Mouse (Mus musculus) right cerebral cortex, postnatal 4 days (tissue): Measurements from ENCODE around the gene Glb1l.
"Not testable (repeated sequence)": the region's sequence is repeated elsewhere in the genome, so short reads cannot be mapped to it uniquely, and the experiment has no call there.

Source experiments
- DNase-seq: peaks from one replicate; pipeline ENCODE4 v3.0.0-alpha.2; 2022

The Glb1l gene

DNA sequence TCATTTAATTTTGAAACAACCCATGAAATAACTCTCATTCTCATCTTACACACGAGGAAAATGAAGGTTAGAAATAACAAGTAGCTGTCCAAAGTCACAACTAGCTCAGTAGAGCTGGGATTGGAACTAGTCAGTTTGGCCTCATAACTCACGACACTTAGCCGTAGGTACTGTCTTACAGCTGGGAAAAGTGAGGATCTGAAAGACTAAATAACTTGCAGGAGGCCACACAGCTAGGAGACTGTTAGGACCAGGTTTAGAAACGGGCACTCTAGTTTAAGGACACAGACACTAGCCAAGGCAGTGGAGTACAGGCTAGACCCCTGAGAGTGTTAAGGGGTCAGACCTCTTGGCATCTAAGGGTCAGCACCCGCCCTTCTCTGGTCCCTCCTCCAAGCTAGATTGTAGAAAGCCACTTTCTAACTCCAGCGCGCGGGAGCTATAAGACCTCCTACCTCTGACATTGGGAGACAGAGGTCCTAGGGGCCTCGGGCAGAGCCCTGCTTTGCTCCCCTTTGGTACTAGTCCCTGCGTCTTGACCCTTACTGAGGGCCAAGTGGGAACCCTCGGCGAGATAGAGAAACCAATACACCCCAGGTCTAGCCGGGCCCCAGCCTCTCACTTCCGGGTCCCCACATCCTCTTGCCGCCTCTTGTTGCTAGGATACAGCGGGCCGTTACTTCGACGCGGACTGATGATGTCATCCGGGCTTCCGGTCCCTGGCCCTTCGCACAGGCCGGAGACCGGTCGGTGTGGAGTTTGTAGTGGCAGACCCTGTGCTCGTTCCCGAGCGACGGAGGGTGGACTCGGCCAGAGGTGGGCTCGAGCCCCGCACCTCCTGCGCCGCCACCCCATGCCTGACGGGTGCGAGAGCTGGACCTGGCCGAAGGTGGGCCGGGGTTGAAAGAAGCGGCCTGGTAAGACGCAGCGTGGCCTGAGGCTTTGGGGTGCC is at the start of gene Glb1l, which contains the start of gene Stk16:
Gene Glb1l (minus strand): TSS at position 678 of the 952 bp plus-strand sequence.
Gene Stk16 (plus strand): TSS at position 703 of the 952 bp plus-strand sequence.
- peak; percentile 97 for DNase-seq

DNA sequence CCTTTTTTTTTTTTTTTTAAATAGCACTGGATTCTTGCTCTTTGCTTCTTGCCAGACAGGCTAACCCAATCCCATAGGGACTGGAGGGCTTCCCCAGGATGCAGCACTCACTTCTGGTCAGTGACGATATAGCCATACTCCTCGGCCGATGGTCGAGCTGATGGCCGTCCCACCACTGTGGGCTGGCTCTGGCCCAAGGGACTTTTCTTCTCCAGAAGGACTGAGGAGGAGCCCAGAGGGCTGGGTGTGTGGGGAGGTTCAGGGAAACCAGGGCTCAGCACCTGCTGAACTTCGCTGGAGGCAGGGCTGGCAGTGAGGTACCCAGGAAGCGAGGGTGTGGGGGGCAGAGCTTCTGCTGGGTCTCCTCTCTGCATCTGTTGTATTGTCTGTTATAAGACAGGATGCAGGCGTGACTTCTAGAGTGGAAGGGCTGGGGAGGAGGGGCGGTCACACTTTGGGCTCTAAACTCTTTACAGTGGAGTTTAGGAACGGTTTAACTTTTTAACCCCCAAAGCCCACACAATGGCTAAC is 45.0 kb upstream of the Glb1l start:
- DNase-seq = no peak

DNA sequence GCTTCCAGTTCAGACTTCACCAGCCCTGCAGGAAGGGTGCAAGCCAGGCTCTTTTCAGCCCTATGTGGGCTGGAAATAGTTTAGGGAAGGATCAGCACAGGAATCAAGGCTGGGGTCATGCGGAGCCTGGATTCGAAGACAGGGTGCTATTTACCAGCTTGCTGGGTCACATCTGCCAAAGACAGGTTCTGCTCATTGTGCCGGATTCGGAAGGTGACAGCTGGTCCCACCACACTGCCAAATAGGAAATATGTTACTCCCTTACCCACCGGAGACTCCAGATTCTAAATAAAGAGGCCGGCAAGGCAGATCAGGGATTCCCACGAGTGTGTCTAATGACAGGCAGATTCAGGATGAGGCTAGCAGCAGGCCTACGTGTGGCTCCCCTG is 44.0 kb upstream of the Glb1l start:
- DNase-seq = no peak

DNA sequence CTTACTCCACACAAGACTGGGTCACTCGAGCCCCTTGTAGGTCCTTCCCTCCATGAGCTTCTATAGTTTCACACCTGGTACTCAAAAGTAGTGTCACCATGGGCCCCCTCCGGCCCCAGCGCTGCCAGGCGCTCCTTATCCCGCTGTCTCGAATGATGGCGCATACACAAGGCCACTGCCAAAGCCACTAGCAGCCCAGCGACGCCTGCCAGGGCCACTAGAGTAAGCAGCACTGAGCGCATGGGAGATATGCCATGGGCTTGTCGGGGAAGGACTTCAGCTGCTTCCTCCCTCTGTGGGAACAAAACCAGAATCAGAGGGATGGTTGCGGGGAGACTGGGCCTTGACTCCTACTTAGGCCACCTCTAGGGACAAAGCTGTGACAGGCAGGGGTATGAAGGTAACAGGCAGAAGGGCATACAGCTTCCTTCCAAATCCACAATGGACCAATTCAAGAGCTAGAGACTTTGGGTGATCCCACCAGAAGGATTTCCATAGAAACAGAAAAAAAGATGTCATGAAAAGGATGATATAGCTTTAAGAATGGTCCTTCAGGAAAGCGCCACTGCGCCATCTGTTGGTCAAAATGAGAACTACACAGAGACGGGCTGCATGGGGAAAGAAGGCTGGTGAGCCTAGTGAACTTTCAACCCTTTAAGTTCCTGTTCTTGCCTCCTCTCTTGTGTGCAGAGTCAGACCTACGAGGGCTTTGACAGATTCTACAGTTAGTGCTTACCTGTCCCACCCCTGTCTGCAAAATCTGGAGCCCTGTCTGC is 43.4 kb upstream of the Glb1l start:
- DNase-seq = peak; percentile 94

DNA sequence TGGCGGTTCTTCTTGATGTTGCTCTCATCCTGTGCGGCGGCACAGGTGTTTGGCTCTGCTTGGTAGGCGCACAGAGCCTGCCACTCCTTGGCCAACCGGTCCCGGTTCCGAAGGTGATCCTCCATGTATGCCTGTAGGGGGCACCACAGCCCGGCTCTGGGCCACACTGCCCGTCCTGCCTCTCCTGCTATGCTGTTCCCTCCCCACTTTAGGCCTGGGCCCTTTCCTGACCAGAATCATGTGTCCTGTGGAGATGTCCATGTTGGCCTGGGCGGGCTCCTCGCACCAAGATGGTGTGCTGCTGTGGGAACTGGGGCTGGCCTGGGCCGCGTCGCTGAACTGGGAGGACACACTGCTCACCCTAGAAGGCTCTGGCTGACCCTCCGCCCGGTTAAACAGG is 42.4 kb upstream of the Glb1l start:
- no peak for DNase-seq

DNA sequence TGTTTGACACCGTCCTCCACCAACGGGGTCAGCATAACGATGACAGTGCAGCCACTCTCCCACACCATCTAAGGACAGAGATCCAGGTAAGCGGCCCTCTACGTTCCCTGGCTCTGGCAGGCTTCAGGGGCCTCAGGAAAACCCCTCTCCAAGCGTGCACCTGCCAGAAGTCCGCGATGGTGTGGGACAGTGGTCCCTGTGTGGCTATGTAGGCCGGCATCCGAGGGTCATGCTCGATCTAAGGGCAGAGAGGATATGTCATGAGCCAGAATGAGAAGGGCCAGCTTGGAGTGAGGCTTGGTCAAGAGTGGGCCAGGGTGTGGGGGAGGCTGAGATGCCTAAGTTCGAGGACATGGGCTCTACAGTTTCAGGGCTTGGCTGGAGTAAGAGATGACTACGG is 41.7 kb upstream of the Glb1l start:
- no peak for DNase-seq

DNA sequence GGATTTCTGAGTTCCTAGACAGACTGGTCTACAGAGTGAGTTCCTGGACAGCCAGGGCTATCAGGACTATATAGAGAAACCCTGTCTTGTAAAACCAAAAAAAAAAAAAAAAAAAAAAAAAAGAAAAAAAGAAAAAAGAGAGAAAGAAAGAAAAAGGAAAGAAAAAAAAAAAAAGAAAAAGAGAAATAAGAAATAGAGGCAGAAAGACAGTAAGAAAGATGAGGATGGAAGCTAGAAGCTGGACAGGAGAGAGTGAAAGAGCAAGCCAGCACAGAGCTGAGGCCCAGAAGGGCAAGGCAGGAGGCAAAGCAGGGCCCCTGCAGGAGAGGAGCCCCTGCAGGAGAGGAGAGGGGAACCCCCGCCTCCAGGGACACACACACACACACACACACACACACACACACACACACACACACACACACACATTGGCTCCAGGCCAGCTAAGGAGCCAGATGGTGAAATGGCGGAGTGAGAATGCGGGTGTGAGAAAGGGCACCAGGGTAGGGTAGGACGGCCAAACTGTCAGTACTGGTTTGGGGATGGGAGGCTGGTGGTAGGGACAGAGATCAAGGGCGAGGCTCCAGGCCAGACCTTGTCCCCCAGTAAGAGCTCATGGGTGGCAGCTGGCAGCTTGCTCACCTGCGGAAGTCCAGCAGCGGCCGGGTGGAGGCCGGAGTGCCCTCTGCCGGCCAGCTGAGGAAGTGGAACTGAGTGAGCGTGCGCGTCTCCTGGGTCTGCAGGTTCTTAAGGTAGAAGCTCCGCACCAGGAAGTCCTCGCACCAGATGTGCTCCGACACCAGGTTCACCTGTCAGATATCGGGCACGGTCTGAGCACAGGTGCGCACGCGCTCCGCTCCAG is 40.7 kb upstream of the Glb1l start:
- DNase-seq = peak; percentile 55

DNA sequence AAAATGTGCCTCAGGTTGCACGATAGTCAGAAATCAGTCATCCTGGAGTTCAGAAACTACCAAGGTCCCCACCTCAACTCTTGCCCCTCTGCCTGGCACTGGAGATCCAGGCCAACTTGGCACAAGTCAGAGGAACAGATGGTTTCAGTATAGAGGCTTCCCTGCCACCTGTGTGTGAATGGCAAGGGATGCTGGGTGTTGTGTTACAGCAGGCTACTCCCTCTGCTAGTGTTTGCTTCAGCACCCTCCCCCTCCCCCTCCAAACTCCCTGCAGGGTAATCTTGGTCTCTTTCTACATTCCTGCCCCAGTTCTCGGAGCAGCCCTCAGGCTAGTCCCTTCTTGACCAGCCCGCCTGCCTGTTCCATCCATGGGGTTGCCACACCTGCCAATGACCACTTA is 39.9 kb upstream of the Glb1l start:
- DNase-seq = no peak

DNA sequence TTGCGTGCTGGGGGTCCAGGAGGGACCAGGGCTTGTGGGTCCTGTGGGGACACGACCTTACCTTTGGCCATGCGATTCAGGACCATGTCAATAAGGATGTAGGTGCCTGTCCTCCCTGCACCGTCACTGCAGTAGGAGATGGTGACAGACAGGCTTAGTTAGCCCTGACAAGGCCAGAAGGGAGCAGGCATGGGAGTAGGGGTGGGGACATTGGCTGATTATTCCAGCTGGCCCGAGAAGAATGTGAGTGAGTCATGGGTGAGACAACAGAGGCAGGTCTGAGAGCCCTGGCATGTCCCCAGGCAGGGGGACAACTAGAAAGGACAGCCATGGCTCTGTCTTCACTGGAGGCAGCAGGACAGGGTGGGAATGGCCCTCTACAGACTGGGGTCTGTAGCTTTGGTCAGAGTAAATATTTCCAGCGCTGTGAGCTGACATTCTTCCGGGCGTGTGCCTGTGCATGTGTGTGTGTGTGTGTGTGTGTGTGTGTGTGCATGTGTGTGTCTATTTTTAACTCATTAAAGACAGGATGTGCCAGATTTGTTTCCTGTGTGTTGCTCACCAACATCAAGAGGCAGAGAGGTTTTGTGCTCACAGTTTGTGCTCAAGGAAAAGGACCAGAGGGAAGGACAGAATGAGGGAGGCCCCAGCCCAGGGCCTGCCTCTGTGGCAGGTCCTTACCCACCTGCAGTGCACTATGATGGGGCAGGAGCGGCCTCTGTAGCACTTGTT is 37.6 kb upstream of the Glb1l start:
- no peak for DNase-seq

DNA sequence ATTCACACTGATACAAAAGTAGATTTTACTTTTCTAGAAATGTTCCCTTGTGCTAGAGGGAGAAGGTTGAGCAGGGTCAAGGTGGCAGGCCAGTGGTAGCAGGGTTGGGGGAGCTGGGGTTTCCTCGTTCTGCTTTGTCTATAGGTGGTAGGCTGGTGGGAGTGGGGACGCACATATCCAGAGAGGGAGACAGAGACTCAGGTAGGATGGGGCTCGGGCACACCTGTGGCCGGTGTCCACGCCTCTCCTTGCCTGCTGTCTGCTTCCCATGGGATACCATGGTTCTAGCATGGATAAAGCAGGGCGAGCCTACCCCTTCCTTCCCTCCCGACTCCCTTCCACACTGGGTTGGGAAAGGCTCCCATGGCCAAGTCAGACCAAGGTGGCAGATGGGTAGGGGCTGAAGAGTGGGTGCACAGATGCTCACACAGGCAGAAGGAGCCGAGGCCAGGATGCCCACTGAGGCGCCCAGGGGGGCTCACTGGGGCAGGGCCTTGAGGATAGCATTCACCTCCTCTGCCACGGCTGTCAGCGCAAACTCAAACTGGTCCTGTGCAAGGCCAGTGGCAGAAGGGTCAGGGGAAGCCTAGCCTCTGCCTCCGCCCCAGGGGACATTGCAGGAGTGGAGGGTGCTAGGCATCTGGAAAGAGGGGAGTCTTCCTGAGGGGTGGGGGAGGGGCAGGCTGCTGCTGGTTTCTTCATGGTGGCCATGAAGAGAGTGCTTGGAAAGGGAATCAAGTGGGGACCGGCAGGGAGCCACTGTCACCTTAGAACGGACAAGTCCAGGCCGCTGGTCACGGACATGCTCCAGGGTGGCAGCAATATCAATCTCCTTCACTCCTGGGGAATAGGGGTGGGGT is 36.7 kb upstream of the Glb1l start:
- no peak for DNase-seq

DNA sequence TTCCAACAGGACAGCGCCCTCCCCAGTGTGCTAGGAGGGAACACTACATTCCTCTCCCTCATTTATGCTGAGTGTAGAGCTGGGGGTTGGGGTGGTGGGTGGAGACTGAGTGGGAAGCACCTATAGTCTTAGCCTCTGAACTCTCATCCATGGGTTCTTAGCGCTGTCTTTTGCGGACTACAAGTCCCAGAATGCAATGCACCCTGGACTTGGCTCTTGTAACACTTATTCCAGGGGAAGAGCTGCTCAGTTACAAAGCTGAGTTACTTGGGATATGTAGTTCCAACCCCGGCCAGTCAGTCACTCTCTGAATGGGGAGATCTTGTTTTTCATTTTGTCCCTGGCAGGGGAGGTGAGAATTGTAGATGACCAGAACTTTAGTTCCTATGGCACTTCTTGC is 34.2 kb upstream of the Glb1l start:
- no peak for DNase-seq

DNA sequence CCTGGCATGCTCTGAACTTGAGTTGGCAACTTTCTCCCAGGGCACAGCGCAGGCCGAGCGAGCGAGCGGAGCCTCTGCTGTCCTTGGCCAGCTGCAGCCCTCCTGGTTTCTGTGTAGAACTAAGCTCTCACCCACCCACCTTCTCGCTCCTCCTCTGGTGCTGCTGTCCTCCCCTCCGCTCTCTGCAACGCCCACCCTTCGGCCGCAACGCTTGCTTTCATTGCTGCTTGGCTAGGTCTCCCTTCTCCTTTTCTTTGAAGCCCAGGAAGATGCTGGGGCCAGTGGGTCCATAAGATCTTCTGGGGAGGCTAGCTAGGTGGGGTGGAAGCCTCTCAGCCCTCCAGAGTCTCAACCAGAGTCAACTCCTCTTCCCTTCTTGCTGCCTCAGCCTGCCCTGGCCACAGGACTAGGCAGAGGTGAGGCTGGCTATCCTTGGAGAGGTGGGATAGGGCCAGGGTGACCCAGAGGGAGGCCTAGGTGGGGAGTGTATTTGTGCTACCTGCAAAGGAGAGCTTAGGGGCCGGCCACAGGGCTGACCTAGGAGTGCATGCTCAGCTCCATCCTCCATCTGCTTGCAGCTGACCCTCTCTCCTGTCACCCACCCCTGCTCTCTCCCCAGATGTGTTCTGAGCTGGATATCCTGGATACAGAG is 33.7 kb upstream of the Glb1l start:
- DNase-seq = no peak

DNA sequence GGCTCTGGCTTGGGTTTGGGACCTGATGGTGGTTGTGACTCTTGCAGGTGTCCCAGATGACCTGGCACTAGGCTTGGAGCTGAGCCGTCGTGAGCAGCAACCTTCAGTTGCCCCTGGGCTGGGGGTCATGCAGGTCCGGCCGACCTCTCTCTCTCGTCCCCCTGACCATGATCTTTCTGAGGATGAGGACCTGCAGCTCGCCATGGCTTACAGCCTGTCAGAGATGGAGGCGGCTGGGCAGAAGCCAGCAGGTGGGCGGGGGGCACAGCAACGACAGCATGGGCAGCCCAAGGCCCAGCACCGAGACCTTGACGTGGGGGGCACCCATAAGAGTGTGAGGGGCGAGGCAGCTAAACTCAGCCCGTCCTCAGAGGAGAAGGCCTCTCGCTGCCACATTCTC is 32.8 kb upstream of the Glb1l start:
- no peak for DNase-seq

DNA sequence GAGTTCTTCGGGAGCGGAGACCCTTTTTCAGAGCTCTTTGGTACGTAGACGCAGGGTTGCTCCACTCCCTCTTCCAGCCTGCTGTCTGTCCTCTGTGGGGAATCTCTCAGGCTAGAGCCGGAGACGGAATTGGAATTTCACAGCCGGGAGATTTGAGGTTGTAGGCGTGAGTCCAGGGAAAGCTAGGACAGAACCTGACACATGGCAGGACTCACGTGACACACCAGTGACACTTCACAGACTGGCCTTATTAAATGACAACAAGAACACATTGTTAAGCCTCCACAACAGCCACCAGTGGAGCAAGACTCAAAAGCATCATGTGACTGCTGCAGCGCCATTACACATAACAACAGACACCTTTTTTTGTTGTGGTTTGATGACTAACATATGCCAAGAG is 29.0 kb upstream of the Glb1l start:
- no peak for DNase-seq

DNA sequence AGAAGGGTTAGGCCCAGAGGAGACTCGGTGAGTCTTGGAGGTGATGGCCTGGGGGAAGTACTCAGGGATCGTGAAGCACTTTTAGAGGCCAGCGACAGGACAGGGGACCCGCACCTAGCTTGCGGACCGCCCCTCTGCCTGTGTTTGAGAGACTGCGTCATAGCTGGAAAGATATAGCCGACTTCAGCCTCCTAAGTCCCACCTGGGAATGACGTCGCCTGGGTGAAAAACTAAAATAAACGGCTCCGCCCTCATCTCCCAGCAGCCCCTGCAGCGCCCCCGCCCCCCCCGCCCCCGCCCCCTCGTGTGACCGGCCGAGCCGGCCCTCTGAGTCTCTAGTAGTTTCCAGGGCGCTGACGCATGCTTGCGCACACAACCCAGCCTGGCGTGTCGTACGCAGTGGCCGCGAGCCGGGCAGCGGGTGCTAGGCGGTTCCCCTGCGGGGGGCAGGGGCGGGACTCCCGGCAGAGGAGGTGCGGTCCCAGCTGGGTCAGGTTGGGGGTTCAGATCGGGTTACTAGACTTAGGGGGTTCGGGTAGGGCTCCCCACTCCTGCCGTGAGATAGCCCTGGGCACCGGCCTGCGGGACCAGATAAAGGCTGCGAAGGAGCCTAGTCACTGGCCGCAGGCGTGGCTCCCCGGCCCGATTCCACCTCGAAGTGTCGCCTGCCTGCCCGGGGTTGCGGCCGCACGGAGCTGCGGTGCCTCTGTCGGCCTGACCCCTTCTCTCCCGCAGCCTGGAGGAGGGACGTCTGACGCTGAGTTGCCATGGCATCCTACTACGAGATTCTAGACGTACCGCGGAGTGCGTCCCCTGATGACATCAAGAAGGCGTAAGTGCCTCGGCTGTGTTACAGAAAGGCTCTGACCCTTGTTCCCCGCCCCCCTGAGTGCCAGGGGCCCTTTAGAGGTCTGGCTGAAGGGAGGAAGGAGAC is 25.8 kb upstream of the Glb1l start, which contains the start of gene Dnajb2:
Gene Dnajb2 (plus strand): TSS at position 290 of the 934 bp plus-strand sequence.
- peak; percentile 74 for DNase-seq

DNA sequence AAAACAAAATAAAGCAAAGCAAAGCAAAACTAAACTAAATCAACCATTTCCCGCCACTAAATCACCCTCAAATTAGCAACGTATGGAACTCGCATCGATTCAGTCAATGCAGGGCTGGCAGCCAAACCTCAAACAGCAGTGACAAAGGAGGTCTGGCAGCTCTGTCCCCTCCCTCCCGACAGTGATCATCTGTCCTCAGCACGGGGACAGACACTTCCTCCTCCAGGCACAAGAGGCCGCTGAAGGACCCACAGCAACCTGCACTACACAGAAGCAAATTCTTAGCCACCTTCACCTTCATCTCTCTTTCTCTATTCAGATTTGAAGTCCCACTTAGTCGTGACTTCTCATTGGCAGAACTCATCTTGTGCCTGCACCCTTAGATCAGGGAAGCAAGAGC is 24.0 kb upstream of the Glb1l start:
- peak; percentile 51 for DNase-seq

DNA sequence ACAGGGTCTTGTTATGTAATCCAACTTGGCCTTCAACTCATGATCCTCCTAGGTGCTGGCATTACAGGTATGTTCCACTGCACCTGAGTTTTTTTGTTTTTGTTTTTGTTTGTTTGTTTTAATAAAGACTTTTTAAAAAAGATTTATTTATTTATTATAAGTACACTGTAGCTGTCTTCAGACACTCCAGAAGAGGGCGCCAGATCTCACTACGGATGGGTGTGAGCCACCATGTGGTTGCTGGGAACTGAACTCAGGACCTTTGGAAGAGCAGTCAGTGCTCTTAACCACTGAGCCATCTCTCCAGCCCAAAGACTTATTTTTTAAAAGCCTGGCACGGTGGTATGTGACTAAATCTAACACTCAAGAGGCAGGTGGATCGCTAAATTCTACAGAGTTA is 21.9 kb upstream of the Glb1l start:
- not testable (repeated sequence) for DNase-seq

DNA sequence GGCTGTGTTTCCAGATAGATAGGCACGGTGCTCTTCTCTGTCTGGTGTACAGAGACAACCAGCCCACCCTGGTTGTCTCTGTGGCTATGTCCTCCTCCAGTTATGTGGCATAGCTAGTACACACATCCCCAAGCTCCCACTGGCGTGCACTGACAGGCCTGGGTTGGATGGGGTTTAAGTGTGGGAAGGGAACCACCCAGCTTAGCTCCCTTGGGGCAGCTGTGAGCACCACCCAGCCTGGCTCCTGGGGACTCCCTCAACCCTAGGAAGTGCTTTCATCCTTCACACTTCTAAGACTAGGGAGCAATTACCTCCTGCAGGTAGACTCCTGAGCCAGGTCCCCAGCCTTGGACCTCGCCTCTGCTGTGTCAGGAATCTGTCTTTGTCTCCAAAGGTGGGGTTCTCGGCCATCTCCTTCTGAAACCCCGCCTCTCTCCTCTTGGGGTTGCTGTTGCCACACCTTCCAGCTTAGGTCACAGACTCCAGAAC is 21.1 kb upstream of the Glb1l start, which contains the start of gene A630095N17Rik:
Gene A630095N17Rik (minus strand): TSS at position 439 of the 489 bp plus-strand sequence.
- DNase-seq = no peak

DNA sequence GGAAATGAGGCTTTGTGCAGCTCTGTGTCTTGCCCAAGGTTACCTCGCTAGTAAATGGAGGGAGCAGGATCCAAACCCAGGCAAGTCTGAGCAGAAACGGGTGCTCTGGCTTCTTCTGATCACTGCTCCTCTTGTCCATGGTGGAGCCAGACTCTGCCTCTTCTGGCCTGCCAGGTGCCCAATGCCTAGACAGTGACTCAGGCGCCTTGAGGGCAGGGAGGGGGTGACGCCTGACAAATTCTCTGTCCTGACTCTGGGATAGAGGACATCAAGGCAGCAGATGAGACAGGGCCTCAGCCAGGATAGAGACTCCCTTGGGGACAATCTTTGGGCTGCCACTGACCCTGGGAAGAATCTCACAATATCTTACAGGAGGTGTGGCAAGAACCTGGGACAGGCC is 20.6 kb upstream of the Glb1l start:
- DNase-seq = no peak
